Mouse (Mus musculus) adipocyte (in vitro differentiated cells): ENCODE measurements around the gene Ifnz.
"Not testable (repeated sequence)": the region's sequence is repeated elsewhere in the genome, so short reads cannot be mapped to it uniquely, and the experiment has no call there.

Source experiments
- DNase-seq: peaks from one replicate; pipeline ENCODE4 v3.0.0-alpha.2; 2016; ENCODE audit warnings: low spot score

The Ifnz gene

GRCm38 (mm10) chr4:88785409-88785808, 3.5 kb downstream of the Ifnz start, which contains the start of gene Gm13276:
TSS of gene Gm13276 (plus strand) at chr4:88785709.
- not testable (repeated sequence) for DNase-seq

GRCm38 (mm10) chr4:88788402-88788801, 6.5 kb downstream of the Ifnz start, which contains the start of gene Gm13277:
TSS of gene Gm13277 (plus strand) at chr4:88788632.
- DNase-seq, result not testable (repeated sequence)

- DNase-seq, result not testable (repeated sequence)
Measured at GRCm38 (mm10) chr4:88791250-88791649, 9.3 kb downstream of the Ifnz start, which contains the start of gene Gm13278. TSS of gene Gm13278 (plus strand) at chr4:88791550.

- not testable (repeated sequence) for DNase-seq
Measured at GRCm38 (mm10) chr4:88793936-88794675, 12.2 kb downstream of the Ifnz start, which contains the start of gene Gm13275. TSS of gene Gm13275 (plus strand) at chr4:88794487.

- not testable (repeated sequence) for DNase-seq
Measured at GRCm38 (mm10) chr4:88797097-88797496, 15.2 kb downstream of the Ifnz start, which contains the start of gene Gm13279. TSS of gene Gm13279 (plus strand) at chr4:88797397.

GRCm38 (mm10) chr4:88799365-88799764, 17.4 kb downstream of the Ifnz start, which contains the start of gene Gm13285:
TSS of gene Gm13285 (plus strand) at chr4:88799665.
- DNase-seq, result not testable (repeated sequence)

GRCm38 (mm10) chr4:88802954-88803353, 21.0 kb downstream of the Ifnz start, which contains the start of gene Gm13287:
TSS of gene Gm13287 (plus strand) at chr4:88803254.
- DNase-seq, result not testable (repeated sequence)

- not testable (repeated sequence) for DNase-seq
Measured at GRCm38 (mm10) chr4:88805231-88805630, 23.3 kb downstream of the Ifnz start, which contains the start of gene Gm13288. TSS of gene Gm13288 (plus strand) at chr4:88805531.

GRCm38 (mm10) chr4:88805761-88806160, 23.8 kb downstream of the Ifnz start:
- DNase-seq, result not testable (repeated sequence)

GRCm38 (mm10) chr4:88815928-88816327, 34.0 kb downstream of the Ifnz start, which contains the start of gene Ifna7:
TSS of gene Ifna7 (plus strand) at chr4:88816228.
- no peak for DNase-seq

- DNase-seq, result no peak
Measured at GRCm38 (mm10) chr4:88819659-88820058, 37.7 kb downstream of the Ifnz start, which contains the start of gene Ifna11. TSS of gene Ifna11 (plus strand) at chr4:88819959.

GRCm38 (mm10) chr4:88822995-88823394, 41.1 kb downstream of the Ifnz start:
- peak; percentile 27 for DNase-seq

GRCm38 (mm10) chr4:88827116-88827515, 45.2 kb downstream of the Ifnz start, which contains the start of gene Ifna6:
TSS of gene Ifna6 (plus strand) at chr4:88827416.
- not testable (repeated sequence) for DNase-seq

- peak; percentile 39 for DNase-seq
Measured at GRCm38 (mm10) chr4:88830523-88830922, 48.6 kb downstream of the Ifnz start.
